Mouse (Mus musculus) cerebellum, adult 11-12 months (tissue): ENCODE data around the gene Cox5a.

ENCODE experiments used
- DNase-seq: peaks from one replicate; pipeline ENCODE4 v3.0.0; 2022

Cox5a gene

GRCm38 (mm10) chr9:57526435-57526834, 5.4 kb downstream of the Cox5a start:
- no peak for DNase-seq

DNA sequence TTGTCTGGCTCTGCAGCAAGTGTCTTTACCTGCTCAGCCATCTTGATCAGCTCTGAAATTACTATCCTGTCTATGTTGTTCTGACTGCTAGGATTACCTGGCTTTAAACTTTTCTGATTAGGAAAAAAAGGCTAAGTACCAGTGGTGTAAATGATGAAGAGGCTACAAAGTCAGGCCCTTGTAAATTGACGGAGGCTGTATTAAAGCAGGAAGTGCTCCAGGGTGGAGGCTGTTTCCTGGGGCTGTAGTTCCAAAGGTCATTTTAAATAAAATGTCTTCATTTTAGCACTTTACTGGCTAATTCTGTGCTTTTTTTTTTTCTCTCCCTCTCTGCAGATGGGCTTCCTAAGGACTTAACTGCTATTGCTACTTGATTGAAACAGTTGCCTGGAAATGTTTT, 10.9 kb downstream of the Cox5a start:
- no peak for DNase-seq

- no peak for DNase-seq
These were observed 15.3 kb downstream of the Cox5a start for GRCm38 (mm10) chr9:57536362-57536761.

- peak; percentile 92 for DNase-seq
These were observed 16.1 kb downstream of the Cox5a start, which contains the start of gene Fam219b for GRCm38 (mm10) chr9:57537044-57537727. Gene Fam219b (plus strand): TSS chr9:57537528.

- DNase-seq: no peak
These were observed 16.7 kb downstream of the Cox5a start for GRCm38 (mm10) chr9:57537728-57538181.

GRCm38 (mm10) chr9:57539550-57539949, 18.5 kb downstream of the Cox5a start:
- DNase-seq: no peak

DNA sequence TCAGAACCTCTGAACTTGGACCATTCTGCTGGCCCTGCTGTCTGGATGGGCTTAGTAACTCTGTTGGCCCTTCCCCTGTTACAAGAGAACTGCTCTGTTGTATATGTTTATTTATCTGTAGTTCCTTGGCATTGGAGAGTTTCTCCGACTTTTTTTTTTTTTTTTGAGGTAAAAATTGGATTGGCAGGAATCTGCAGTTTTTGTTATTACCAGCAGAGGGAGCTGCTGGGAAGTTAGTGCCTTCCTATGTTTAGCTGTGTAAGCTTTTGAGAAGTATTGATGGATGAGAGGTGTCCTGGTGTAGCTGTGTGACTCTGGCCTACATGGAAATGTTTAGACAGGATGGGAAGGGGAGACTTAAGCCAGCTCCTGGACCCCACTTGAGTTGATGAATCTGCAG, 20.2 kb downstream of the Cox5a start:
- no peak for DNase-seq

GRCm38 (mm10) chr9:57543951-57544350, 22.9 kb downstream of the Cox5a start:
- DNase-seq: no peak

DNA sequence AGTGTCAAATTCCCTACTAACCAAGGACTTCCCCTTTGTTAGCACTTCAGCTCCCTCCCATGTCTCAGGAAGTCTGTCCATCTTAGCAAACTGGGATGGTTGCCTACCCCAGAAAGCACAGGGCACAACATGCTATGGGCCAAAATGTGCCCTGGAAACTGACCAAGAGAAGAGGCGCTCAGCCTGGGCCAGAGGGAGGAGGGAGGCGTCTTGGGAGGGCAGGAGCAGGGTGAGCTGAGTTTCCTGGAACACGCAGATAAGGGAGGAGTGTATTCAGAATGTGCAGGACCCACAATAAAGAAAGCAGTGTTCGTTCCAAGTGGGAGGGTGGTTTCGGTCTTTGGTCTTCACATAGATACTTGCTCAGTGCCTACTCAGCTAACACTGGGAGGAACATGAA, 26.2 kb downstream of the Cox5a start:
- DNase-seq: peak; percentile 72

GRCm38 (mm10) chr9:57547869-57548268, 26.8 kb downstream of the Cox5a start:
- no peak for DNase-seq

GRCm38 (mm10) chr9:57549186-57549585, 28.1 kb downstream of the Cox5a start:
- peak; percentile 61 for DNase-seq

DNA sequence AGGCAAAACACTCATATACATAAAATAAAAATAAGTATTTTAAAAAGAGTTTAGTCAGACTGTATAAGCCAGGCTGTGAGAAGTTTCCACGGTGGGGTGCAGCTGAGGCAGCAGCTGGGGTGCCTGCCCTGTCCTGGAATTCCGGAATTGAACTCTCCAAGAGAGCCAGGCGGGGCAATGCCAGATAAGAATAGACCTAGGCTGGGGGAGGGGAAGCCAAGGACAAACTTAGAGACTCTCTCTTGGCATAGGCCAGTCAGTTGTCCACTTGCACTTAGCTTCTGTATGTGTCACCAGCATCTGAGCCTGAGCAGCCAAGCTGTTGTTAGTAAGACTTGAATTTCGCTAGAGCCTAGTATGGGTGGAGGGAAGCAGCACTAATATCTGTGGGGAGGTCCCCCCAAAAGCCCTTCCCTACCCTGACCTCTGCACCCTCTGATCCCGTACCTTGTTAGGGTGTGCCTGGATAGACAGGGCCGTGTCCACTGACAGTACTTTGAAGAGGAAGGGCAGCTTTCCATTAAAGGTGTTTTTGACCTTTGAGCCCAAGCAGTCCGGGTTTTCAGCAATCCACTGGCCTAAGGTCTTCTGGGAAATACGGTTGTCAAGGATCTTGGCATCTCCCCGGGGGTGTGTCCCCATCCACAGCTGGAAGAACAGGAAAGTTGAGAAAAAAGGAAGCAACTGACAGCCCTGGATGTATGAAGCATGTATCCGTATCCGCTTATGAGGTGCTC, 29.2 kb downstream of the Cox5a start:
- DNase-seq: no peak

GRCm38 (mm10) chr9:57552139-57552887, 31.2 kb downstream of the Cox5a start, which contains the start of gene Mpi:
Gene Mpi (minus strand): TSS chr9:57552763.
- DNase-seq: peak; percentile 60

DNA sequence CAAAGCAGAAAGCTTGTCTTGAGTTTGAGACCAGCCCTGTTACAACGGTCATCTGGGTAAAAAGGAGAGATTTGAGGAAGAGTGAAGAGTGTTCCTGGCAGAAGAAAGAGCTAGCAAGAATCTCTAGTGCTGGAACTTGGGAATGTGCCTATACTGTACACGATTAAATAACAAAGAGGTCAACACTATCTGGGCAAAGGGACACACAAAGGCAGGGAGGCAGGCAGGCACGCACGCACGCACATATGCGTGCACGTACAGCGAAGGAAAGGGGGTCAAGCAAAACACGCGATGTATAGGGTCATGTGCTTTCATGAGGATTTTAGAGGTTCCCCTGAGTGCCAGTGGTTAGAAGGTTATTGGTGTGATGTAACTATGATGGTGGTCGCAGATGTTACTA, 32.0 kb downstream of the Cox5a start:
- DNase-seq: no peak

- no peak for DNase-seq
These were observed 33.7 kb downstream of the Cox5a start for GRCm38 (mm10) chr9:57554753-57555152.

GRCm38 (mm10) chr9:57557215-57557614, 36.1 kb downstream of the Cox5a start:
- DNase-seq: no peak

DNA sequence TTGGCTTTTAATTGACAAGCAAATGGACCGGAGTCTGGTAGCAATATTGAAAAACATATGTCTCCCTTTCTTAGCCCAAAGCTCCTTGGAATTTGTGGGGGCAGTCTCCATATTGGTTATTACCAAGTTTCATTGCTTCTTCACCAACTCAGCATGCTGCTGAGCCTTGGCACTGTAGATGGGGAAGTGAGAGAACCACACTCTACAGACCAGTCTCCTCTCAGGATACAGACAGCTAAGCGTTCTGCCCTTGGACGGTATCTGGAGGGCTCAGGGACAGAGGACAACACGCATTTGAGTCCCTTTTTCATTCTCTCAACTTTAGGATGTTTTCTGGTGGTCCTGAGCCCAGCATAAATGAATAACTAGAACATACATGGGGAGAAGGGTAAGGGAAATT, 37.6 kb downstream of the Cox5a start:
- DNase-seq: no peak

DNA sequence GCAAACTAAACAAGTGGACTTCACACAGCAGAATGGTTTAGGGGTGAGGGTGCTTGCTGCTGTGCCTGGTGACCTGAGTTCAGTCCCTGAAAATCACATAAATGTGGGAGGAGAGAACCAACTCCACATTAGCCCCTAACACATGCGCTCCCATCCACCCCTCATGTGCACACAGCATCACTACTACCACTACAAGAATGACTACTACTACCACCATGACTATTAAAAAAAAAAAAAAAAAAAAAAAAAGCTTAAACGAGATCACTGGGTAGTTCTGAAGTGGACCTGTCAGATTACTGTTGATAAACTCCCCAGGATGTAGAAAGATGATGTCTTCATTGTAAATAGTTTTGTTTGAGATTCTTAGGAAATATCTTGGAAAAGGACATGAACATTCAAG, 38.5 kb downstream of the Cox5a start:
- no peak for DNase-seq

GRCm38 (mm10) chr9:57560263-57560662, 39.2 kb downstream of the Cox5a start:
- DNase-seq: no peak

DNA sequence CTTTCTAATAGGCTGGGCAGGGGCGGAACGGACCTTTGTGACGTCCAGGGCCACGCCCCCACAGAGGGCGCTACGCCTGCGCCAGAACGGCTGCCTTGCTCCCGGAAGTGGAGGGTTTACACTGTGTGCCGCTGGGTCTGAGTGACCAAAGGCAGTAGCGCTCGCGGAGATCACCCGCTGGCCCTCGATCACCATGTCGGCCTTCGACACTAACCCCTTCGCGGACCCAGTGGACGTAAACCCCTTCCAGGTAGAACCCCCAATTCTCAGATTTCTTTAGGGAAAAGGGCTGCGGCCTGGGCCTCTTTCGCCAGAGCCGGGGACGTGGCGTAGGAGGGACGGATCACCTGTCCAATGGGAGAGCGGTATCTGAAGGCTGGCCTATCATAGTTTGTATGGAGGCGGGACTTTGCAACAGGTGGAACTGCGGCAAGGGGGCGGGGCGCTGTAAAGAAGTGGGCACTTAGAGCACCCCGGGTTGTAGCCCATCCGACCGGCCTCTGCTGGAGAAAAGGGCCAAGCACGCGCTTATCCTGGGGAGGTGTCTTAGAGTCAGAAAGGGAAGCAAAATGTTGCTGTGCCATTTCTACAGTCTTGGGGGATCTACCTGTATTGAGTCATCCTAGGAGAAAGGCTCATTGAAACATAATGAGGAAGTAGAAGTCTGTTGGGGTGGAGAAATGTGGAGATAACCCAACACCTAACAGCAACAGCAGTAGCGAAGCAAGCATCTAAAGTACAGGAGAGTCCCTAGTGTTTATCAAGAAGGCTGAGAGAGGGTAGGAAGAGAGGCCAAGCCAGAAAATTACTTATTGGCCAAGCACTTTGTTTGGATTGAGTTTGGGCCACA, 40.0 kb downstream of the Cox5a start, which contains the start of gene Scamp2:
Scamp2 (plus strand) TSS at position 83 of the 850 bp plus-strand sequence.
- DNase-seq: peak; percentile 93

DNA sequence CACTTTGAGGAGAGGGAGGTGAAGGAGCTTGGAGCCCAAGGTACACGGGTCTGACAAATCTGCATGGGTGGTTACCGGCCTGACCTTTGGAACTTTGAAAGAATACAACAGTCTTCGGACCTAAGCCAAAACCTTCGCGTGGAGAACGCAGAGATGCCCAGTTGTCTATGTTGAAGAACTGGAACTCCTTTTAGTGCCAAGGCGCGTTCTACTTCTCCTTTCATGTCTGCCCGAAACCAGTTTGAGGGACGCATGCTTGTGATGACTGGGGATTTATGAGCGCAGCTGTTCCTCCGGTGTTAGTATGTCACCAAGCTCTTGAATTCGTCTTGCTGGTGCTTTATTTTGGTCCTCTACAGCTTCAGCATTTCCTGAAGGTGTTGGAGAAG, 40.6 kb downstream of the Cox5a start:
- no peak for DNase-seq

GRCm38 (mm10) chr9:57562896-57563372, 41.9 kb downstream of the Cox5a start:
- peak; percentile 22 for DNase-seq
